Mouse (Mus musculus) gastrocnemius, postnatal 36 days (tissue): ENCODE results near the gene Fam83g. TPM values are rescaled to one million over a fixed set of nuclear protein-coding genes. Genes with fewer than 3 reads are reported as not detected.

Source experiments
- DNase-seq, 2 experiments: peaks; one replicate each; pipeline ENCODE4 v3.0.0; 2022
- intact Hi-C: fragments of 180-260 bp; cut with DNase I; formaldehyde crosslinking; loops from one replicate; pipeline ENCODE4 v1.15.1; 2025
- total RNA-seq, 2 experiments: library from RNA; stranded (reverse); gene quantifications; 2 replicates each; pipeline ENCODE4 v1.2.3; 2021

The Fam83g gene
- total RNA-seq, 2 experiments from 2014 or later = 0.12 to 0.18 TPM

- DNase-seq = no peak
- intact Hi-C loops = no loop called here
These were observed 21.7 kb downstream of the Fam83g start for GRCm38 (mm10) chr11:61705581-61705980.

DNA sequence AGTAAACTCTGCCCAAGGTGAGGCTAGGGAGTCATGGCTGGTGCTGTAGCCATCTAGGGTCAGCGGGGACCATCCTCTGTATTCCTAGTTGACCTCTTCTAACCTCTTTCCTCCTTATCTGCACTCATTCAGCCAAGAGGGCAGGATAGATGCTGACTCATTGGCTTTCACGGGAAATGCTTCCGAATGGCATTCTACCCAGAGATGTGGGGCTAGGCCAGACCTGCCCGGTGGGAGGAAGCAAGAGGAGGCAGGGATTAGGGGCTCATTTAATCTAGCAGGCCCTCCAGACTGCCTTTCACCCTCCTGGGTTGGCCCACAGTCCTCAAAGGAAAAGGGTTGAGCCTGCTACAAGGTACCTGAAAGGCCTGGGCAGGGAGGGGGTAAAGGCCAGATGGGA lies 22.3 kb downstream of the Fam83g start:
- intact Hi-C loops = no loop called here
- DNase-seq = no peak

GRCm38 (mm10) chr11:61708928-61709327 lies 25.0 kb downstream of the Fam83g start:
- no peak for DNase-seq
- intact Hi-C loops = no loop called here

DNA sequence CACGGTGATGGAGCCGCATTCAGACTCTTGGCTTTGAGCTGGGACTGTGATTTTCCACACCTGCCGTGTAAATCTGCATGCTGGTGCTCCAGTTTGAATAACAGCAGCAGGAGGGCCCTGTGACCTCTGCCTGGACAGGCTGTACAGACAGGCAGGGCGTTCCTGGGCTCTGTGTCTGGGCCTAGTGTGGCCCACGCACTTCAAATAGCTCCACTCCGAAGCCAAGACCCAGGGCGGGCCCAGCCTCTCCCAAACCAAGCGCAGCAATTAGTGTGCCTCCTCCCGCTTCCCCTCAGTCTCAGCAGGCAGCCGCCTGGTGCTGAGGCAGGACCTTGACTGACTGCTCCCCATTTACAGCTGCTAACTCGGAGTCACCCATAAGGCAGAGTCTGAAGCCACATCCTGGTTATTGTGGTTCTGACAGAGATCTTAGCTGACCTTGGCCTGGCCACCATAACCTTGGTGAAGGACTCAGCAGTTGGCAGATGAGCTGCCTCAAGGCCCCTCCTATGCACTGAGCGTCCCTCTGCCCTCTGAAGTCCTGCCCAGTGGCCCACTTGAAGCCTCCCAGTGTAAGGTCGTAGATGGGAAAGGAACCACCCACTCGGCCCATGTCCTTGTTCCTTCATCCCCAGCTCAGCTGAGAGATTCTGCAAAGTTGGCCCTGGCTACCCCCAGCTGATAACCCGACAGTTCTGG lies 29.4 kb downstream of the Fam83g start:
- peak in 1 of 2 experiments; percentile 41 for DNase-seq
- intact Hi-C loops = no loop called here

DNA sequence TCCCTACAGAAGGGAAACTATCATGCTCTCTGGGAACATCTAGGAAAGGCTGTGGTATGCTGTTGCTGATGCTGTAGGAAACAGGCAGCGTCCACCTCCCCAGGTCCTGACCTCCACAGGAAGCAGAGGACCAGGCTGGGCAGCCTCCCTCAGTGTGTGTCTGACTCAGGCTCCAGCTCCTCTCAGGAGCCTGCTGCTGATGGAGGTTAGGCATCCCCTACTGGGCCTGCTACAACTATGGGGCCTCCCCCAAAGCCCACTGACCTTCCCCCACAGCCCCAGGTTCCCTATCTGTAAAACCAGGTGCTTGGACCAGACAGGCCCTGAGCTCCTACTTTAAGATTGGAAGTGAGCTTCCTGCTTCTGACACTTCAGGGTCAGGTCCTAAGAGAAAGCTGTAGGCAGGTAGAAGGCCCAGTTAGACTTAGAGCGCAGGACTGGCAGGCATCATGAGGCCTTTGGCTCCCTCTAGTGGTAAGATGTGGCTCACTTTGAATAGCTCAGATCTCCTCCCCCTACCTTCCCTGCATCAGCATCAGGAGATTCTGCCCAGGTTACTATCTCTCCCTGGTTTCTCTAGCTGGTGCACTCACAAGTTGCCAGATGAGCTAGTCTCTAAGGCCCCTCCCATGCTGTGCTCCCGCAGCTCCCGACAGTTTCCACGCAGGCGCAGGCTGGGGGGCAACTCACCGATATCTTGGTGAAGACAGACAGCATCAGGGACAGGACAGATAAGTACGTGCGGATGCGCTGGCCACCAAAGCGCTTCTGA lies 30.6 kb downstream of the Fam83g start:
- peak; percentile 37 to 63 for DNase-seq
- intact Hi-C loops = loop anchor here (1.0 to 5.0 kb wide), 2 partner anchors 48 to 297 kb away; no protein-coding TSS in a partner anchor

DNA sequence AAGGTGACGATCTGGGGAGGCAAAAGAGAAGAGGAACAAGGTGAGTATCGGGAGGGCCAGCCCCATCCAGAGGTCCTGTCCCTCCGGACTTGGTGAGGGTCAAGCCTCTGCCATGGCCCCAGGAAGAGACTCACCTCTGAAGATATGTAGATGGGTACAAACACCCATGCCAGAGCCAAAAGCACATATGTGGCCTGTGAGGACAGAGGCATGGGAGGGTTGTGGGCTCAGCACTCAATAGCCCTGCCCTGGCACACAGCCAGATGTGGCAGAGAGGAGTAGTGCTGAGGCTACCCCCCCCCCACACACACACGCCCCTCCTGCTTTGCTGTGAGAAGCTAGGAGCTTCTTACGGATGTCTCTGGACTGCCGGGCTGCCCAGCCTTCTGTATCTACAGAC lies 31.2 kb downstream of the Fam83g start:
- intact Hi-C loops = loop anchor here (5.0 kb wide), 1 partner anchor 298 kb away; no protein-coding TSS in a partner anchor
- DNase-seq = no peak

DNA sequence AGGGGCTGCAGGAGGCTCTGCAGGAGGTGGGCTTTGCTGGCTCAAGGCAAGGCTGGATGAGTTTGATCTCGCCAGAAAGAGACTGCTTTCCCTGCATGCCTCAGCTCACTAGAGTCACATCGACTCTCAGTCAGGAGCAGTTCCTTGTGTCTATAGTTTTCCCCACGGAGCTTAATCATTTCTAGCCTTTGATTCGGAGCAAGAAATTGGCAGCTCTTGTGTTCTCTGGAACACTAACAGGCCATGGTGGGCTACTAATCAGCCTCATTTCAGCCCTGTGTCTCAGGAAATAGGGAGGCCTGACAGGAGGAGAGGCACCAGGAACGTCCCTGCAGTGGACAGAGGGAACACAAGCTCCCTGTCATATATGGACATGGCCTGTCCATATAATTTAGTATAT lies 34.1 kb downstream of the Fam83g start:
- intact Hi-C loops = loop anchor here (5.0 kb wide), 1 partner anchor 301 kb away; no protein-coding TSS in a partner anchor
- DNase-seq = no peak

DNA sequence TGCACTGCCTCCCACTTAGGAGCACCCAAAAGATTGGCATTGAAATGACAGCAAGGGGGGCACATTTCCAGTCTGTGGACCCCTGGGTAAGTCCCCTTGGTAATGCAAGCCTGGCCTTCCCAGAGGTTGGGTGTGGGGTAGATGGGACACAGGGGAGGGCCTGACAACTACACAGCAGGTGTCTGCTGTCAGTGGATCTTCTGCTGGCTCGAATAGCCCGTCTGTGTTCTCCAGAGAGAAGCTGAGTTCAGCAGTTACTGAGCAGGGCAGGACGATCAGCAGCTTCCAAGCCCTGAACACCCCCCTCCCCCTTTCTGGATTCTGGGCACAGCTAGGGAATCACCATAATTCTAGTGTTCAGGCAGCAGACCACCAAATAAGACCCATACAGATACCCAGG lies 35.5 kb downstream of the Fam83g start:
- DNase-seq = no peak
- intact Hi-C loops = loop anchor here (5.0 kb wide), 1 partner anchor 302 kb away; no protein-coding TSS in a partner anchor

- intact Hi-C loops = loop anchor here (5.0 kb wide), 2 partner anchors 208 to 303 kb away; no protein-coding TSS in a partner anchor
- no peak for DNase-seq
These were observed 35.9 kb downstream of the Fam83g start for GRCm38 (mm10) chr11:61719826-61720225.

DNA sequence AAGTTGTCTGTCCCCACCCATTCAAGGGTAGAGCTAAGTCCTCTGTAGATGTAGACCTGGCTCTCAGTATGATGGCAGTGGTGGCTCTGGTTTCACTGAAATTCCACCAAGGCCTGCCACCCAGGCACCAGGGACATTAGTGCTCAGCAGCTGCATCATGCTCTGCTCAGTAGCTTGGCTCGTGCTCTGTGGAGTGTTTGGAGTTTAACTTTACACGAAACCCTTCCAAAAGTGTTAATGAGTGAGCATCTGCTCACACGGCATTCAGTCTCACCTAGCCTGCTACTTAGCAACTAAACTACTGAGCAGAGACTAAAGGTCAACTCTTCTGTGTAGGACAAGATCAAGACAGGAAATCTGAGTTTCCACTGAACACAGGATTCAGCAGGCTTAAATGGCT lies 36.7 kb downstream of the Fam83g start, which contains the start of gene Slc5a10:
Gene Slc5a10, minus strand, starts transcription at position 191 of the 400 bp plus-strand sequence.
- intact Hi-C loops = loop anchor here (5.0 kb wide), 1 partner anchor 208 kb away; no protein-coding TSS in a partner anchor
- no peak for DNase-seq

GRCm38 (mm10) chr11:61722077-61722476 lies 38.2 kb downstream of the Fam83g start:
- intact Hi-C loops = loop anchor here (5.0 kb wide), 1 partner anchor 210 kb away; no protein-coding TSS in a partner anchor
- DNase-seq = no peak

- no peak for DNase-seq
- intact Hi-C loops = no loop called here
These were observed 44.1 kb downstream of the Fam83g start for GRCm38 (mm10) chr11:61728037-61728436.

DNA sequence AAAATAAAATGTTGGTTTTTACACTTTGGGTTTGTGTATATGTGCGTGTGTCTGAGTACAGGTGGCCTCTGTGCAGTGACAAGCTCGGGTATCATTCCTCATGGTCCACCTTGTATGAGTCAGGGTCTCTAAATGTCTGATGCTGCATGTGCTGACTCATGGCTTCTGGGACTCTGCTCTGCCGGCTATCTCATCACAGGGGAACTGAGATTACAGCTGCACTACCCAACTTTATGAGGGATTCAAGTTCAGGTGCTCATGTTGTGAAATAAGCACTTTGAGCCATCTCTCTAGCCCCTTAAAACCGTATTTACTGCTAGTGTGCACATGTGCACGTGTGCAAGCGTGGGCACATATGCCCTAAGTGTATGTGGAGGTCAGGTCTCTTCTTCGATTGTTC lies 48.8 kb downstream of the Fam83g start:
- DNase-seq = no peak
- intact Hi-C loops = no loop called here

DNA sequence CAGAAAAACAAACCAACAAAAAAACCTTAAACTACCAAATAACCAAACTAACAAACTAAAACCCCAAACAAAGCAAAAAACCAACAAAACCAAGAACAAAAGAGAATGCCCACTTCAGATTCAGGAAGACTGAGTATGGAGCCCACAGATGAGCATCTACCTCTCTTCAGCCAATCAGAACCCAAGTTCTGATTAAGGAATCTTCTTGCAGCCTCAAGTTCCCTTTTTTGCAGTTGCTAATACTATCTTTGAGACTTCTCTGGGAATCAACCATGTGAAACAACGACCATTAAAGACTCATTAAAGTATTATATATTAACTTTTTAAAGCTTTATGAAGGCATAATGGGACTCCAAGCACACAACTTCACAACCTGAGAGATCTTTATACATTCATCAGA lies 53.4 kb downstream of the Fam83g start:
- intact Hi-C loops = no loop called here
- no peak for DNase-seq

DNA sequence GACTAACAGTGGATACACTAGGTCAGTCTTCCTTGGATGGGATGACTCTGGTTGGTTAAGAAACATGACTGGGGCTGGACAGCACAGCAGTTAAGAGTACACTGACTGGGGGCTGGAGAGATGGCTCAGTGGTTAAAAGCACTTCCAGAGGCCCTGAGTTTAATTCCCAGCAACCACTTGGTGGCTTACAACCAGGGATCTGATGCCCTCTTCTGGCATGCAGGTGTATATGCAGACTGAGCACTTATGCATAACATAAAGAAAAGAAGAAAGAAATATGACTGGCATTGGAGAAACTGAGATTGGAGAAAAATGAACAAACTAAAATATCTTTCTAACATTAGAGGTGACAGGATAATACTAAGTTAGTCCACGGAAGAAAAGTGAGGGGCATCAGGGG lies 56.6 kb downstream of the Fam83g start:
- intact Hi-C loops = no loop called here
- DNase-seq = no peak

GRCm38 (mm10) chr11:61743768-61744167 lies 59.9 kb downstream of the Fam83g start:
- intact Hi-C loops = no loop called here
- no peak for DNase-seq

DNA sequence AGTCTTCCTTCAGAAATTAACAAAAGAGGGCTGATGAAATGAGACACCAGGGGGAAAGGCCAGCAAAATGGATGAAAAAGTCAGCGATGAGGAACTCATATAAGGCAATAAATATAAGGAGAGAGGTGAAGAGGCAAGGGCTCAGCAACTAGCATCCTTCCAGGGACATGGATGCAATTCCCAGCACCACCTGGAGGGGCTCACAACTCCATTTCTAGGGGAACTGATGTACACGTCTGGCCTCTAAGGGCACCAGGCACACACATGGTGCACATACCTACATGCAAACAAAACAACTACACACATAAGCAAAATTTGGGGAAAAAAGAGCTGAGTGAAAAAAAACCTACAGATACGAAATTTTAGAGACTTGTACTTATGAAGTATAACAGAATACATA lies 60.6 kb downstream of the Fam83g start:
- intact Hi-C loops = no loop called here
- no peak for DNase-seq

- intact Hi-C loops = no loop called here
- DNase-seq = no peak
These were observed 61.9 kb downstream of the Fam83g start for GRCm38 (mm10) chr11:61745781-61746180.

- DNase-seq = no peak
- intact Hi-C loops = no loop called here
These were observed 63.3 kb downstream of the Fam83g start for GRCm38 (mm10) chr11:61747161-61747560.

GRCm38 (mm10) chr11:61751612-61752011 lies 67.7 kb downstream of the Fam83g start:
- intact Hi-C loops = no loop called here
- no peak for DNase-seq

DNA sequence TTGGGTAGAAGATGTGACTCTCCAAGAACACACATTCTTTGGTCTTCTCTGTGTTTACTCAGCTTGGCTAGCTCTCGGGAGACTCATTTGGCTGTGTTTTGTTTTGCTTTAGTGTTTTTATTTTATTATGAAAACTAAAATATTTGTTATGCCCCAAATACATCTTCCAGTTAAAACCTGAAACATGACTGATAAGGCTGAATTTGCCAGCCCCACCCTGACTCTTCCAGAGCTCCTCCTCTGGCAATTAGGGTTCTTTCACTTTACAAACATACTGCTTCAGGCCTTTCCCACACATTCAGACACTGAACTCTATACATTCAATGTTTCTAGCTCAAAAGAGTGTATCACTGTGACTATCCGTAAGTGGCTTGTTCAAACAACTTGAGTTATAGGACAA lies 73.3 kb downstream of the Fam83g start:
- DNase-seq = no peak
- intact Hi-C loops = no loop called here
